Mouse (Mus musculus) C2C12 (cell line): ENCODE measurements at regions not wholly inside any gene's neighbourhood (a gene's known extent, or its start where the extent isn't known, plus 50 kb on each side); places are given as distances from the start of the nearest gene placed in this dataset.

ENCODE experiments used
- CEBPB ChIP-seq: IDR thresholded peaks from one replicate; pipeline ENCODE4 v1.6.1; 2011; ENCODE audit warnings: low read depth, mild to moderate bottlenecking, control low read depth, moderate library complexity
- CTCF ChIP-seq: IDR thresholded peaks from one replicate; pipeline ENCODE4 v1.5.1; 2011; ENCODE audit not compliant: control insufficient read depth, insufficient read depth, insufficient read length
- FOSL1 ChIP-seq: IDR thresholded peaks from one replicate; pipeline ENCODE4 v1.8.0; 2011; ENCODE audit warnings: mild to moderate bottlenecking, low read length; ENCODE audit not compliant: poor library complexity, insufficient read depth, severe bottlenecking
- MAX ChIP-seq: IDR thresholded peaks from one replicate; pipeline ENCODE4 v1.6.1; 2011; ENCODE audit warnings: mild to moderate bottlenecking, control low read depth
- MYOD1 ChIP-seq: IDR thresholded peaks from one replicate; pipeline ENCODE4 v1.6.1; 2011; ENCODE audit warnings: low read depth; ENCODE audit not compliant: control insufficient read depth, insufficient read length
- MYOG ChIP-seq: IDR thresholded peaks from one replicate; pipeline ENCODE4 v1.6.1; 2011; ENCODE audit not compliant: control insufficient read depth, insufficient read length; ENCODE audit errors: extremely low read depth
- USF1 ChIP-seq: IDR thresholded peaks from one replicate; pipeline ENCODE4 v1.6.1; 2011; ENCODE audit warnings: low read depth, mild to moderate bottlenecking, control low read depth, moderate library complexity

- no peak for TF ChIP-seq CTCF
- TF ChIP-seq USF1: no peak
- no peak for TF ChIP-seq FOSL1
- TF ChIP-seq CEBPB: peak; percentile 89
- TF ChIP-seq MAX: no peak
- no peak for TF ChIP-seq MYOD1
- no peak for TF ChIP-seq MYOG
Observed at GRCm38 (mm10) chr11:22693376-22693775, 167.4 kb downstream of the B3gnt2 start.
